Mouse (Mus musculus) common myeloid progenitor, adult 5-6 weeks (primary cell): ENCODE measurements at regions not wholly inside any gene's neighbourhood (a gene's known extent, or its start where the extent isn't known, plus 50 kb on each side); places are given as distances from the start of the nearest gene placed in this dataset.
A peak's percentile ranks its signal among the peaks of the same experiment; 100 is the strongest.

Experiments used
- ATAC-seq: replicated peaks from 2 replicates; pipeline ENCODE4 v1.8.0; 2016; ENCODE audit warnings: low read depth, mild to moderate bottlenecking, moderate TSS enrichment, inconsistent platforms; ENCODE audit not compliant: poor library complexity, severe bottlenecking

GRCm38 (mm10) chr3:56590071-56590470 is 406.6 kb upstream of the Nbea start:
- ATAC-seq = no peak

GRCm38 (mm10) chr3:56575422-56575821 is 391.9 kb upstream of the Nbea start:
- peak; percentile 89 for ATAC-seq

GRCm38 (mm10) chr3:56536178-56536577 is 352.7 kb upstream of the Nbea start:
- no peak for ATAC-seq

GRCm38 (mm10) chr3:56504445-56504844 is 320.9 kb upstream of the Nbea start:
- ATAC-seq = no peak

GRCm38 (mm10) chr3:56499301-56499700 is 315.8 kb upstream of the Nbea start:
- ATAC-seq = no peak

GRCm38 (mm10) chr3:56493937-56494336 is 310.4 kb upstream of the Nbea start:
- ATAC-seq = no peak

- ATAC-seq = no peak
Measured at GRCm38 (mm10) chr3:56489154-56489553, 305.7 kb upstream of the Nbea start.

- ATAC-seq = no peak
Measured at GRCm38 (mm10) chr3:56485550-56486400, 302.3 kb upstream of the Nbea start.

- ATAC-seq = no peak
Measured at GRCm38 (mm10) chr3:56484096-56484495, 300.6 kb upstream of the Nbea start.

- ATAC-seq = no peak
Measured at GRCm38 (mm10) chr3:56483370-56483769, 299.9 kb upstream of the Nbea start.

GRCm38 (mm10) chr3:56479529-56479928 is 296.0 kb upstream of the Nbea start:
- ATAC-seq = no peak

GRCm38 (mm10) chr3:56478544-56479140 is 295.1 kb upstream of the Nbea start:
- no peak for ATAC-seq

- no peak for ATAC-seq
Measured at GRCm38 (mm10) chr3:56475529-56476527, 292.3 kb upstream of the Nbea start.

- no peak for ATAC-seq
Measured at GRCm38 (mm10) chr3:56472651-56473050, 289.1 kb upstream of the Nbea start.

GRCm38 (mm10) chr3:56471823-56472222 is 288.3 kb upstream of the Nbea start:
- ATAC-seq = no peak

- no peak for ATAC-seq
Measured at GRCm38 (mm10) chr3:56471185-56471584, 287.7 kb upstream of the Nbea start.

GRCm38 (mm10) chr3:56457625-56458024 is 274.1 kb upstream of the Nbea start:
- no peak for ATAC-seq

GRCm38 (mm10) chr3:56456317-56456716 is 272.8 kb upstream of the Nbea start:
- no peak for ATAC-seq

GRCm38 (mm10) chr3:56438900-56439299 is 255.4 kb upstream of the Nbea start:
- no peak for ATAC-seq

- no peak for ATAC-seq
Measured at GRCm38 (mm10) chr3:56438020-56438747, 254.7 kb upstream of the Nbea start.
